In genomic region chr6:118561225-118561624, GRCm38 (mm10) we compare ENCODE assay signal across 8 mouse cellular contexts. TPM values are rescaled to one million over a fixed set of nuclear protein-coding genes. Genes with fewer than 3 reads are reported as not detected.
DNase-seq lines count a peak whose midpoint lies in the region; ATAC-seq and TF ChIP-seq lines count a peak whose summit lies in the region.

No protein-coding gene starts in this region.

- 84% methylated on average over 8 of the region's 8 CpGs for WGBS in embryonic facial prominence, embryonic 11.5 days
- WGBS in intestine, embryonic 14.5 days = 79% methylated on average over 8 of the region's 8 CpGs

- H3ac ChIP-seq in myocyte (ENCODE audit: control insufficient read depth, insufficient read length) = peak overlapping the region; percentile 17

- peaks cover 4% of the 10 kb centered on the region for H3K36me3 ChIP-seq in embryonic facial prominence, embryonic 11.5 days (replicated peaks; ENCODE audit: control insufficient read depth, insufficient read depth, low read depth, low read length)
- peaks cover 29% of the 10 kb centered on the region for H3K36me3 ChIP-seq in intestine, embryonic 14.5 days (ENCODE audit: control insufficient read depth, insufficient read depth, low read length)
- peaks cover 7% of the 10 kb centered on the region for H3K36me3 ChIP-seq in myocyte (ENCODE audit: control insufficient read depth, insufficient read depth)

- peak overlapping the region; percentile 91 for H3K9ac ChIP-seq in embryonic facial prominence, embryonic 11.5 days (replicated peaks; ENCODE audit: low read length)
- H3K9ac ChIP-seq in intestine, embryonic 14.5 days (ENCODE audit: low read length) = peak overlapping the region; percentile 80

- H3K27me3 ChIP-seq in embryonic facial prominence, embryonic 11.5 days (ENCODE audit: control insufficient read depth, insufficient read depth, low read length) = no peaks in the 10 kb centered on the region
- H3K27me3 ChIP-seq in intestine, embryonic 14.5 days (replicated peaks; ENCODE audit: control insufficient read depth, insufficient read depth, low read length) = no peaks in the 10 kb centered on the region
- H3K27me3 ChIP-seq in myocyte (ENCODE audit: control insufficient read depth, insufficient read depth, insufficient read length) = no peaks in the 10 kb centered on the region

- peaks cover 7% of the 10 kb centered on the region for H3K79me2 ChIP-seq in myocyte (ENCODE audit: control insufficient read depth, insufficient read depth)

- H3K4me3 ChIP-seq in layer of hippocampus, adult 2 months = peak overlapping the region; percentile 78
- H3K4me3 ChIP-seq in embryonic facial prominence, embryonic 11.5 days (ENCODE audit: low read depth, low read length) = peak overlapping the region; percentile 68
- H3K4me3 ChIP-seq in intestine, embryonic 14.5 days (ENCODE audit: low read depth, low read length) = peak overlapping the region; percentile 73
- H3K4me3 ChIP-seq in myocyte = peak overlapping the region; percentile 77

- peak overlapping the region; percentile 55 for H3K4me2 ChIP-seq in embryonic facial prominence, embryonic 11.5 days (ENCODE audit: low read depth, low read length)
- H3K4me2 ChIP-seq in intestine, embryonic 14.5 days (ENCODE audit: low read length) = peak overlapping the region; percentile 96
- peak overlapping the region; percentile 81 for H3K4me2 ChIP-seq in myocyte (ENCODE audit: low read depth)

- no peak overlapping the region for H3K27ac ChIP-seq in layer of hippocampus, adult 2 months
- H3K27ac ChIP-seq in embryonic facial prominence, embryonic 11.5 days (replicated peaks; ENCODE audit: low read depth, low read length) = no peak overlapping the region
- no peak overlapping the region; the same call in 1 of the 2 replicates for H3K27ac ChIP-seq in intestine, embryonic 14.5 days (ENCODE audit: low read depth)

- no peak for TF ChIP-seq POLR2A in myocyte (IDR thresholded peaks at IDR 0.05; ENCODE audit: insufficient read length, low read depth)

- TF ChIP-seq CTCF in layer of hippocampus, adult 2 months (conservative IDR thresholded peaks at IDR 0.05) = no peak

- no peak for DNase-seq in layer of hippocampus, adult 2 months (ENCODE audit: low spot score in 2 of 2)
- DNase-seq in layer of hippocampus, postnatal 36 days = no peak
- DNase-seq in embryonic facial prominence, embryonic 11.5 days (ENCODE audit: low spot score) = no peak
- DNase-seq in intestine, embryonic 14.5 days (ENCODE audit: low spot score) = no peak
- no peak for DNase-seq in layer of hippocampus, adult 11-12 months (ENCODE audit: low spot score)
- DNase-seq in spleen, adult 18-20 months = no peak
- no peak for DNase-seq in cerebellum, postnatal 25 days

- no peaks in the 10 kb centered on the region for H3K4me1 ChIP-seq in embryonic facial prominence, embryonic 11.5 days (ENCODE audit: control insufficient read depth, insufficient read depth, low read length)
- H3K4me1 ChIP-seq in intestine, embryonic 14.5 days (replicated peaks; ENCODE audit: control insufficient read depth, insufficient read depth, low read length) = peaks cover 18% of the 10 kb centered on the region

- H3K9me3 ChIP-seq in embryonic facial prominence, embryonic 11.5 days (replicated peaks; ENCODE audit: control insufficient read depth, low read length) = no peaks in the 10 kb centered on the region
- no peaks in the 10 kb centered on the region for H3K9me3 ChIP-seq in intestine, embryonic 14.5 days (ENCODE audit: control insufficient read depth, low read length)

- no peak for ATAC-seq in embryonic facial prominence, embryonic 11.5 days (replicated peaks; ENCODE audit: insufficient number of reproducible peaks, low FRiP score, low TSS enrichment, low read depth)
- ATAC-seq in intestine, embryonic 14.5 days (replicated peaks; ENCODE audit: low FRiP score, low TSS enrichment, low read depth) = no peak

TF ChIP-seq in myocyte, 11 proteins besides CTCF, POLR2A, EP300 and RAD21:
- TF ChIP-seq POLR2AphosphoS2 (IDR thresholded peaks at IDR 0.05; ENCODE audit: insufficient read length, low read depth) (no peak), MYOD1 (IDR thresholded peaks at IDR 0.05; ENCODE audit: control insufficient read depth in 1 of 3, insufficient read length in 2 of 3, low read depth in 2 of 3) (no peak), TCF3 (IDR thresholded peaks at IDR 0.05; ENCODE audit: insufficient read length, low read depth) (no peak), MYOG (IDR thresholded peaks at IDR 0.05; ENCODE audit: control insufficient read depth in 1 of 3, insufficient read depth in 1 of 3, insufficient read length in 2 of 3, low read depth in 2 of 3) (no peak), CEBPB (IDR thresholded peaks at IDR 0.05; ENCODE audit: insufficient read depth, poor library complexity, severe bottlenecking) (no peak), REST (IDR thresholded peaks at IDR 0.05; ENCODE audit: insufficient read depth, insufficient read length) (no peak), SRF (IDR thresholded peaks at IDR 0.05; ENCODE audit: control insufficient read depth, insufficient read length, low read depth) (no peak), TCF12 (IDR thresholded peaks at IDR 0.05; ENCODE audit: insufficient read depth, poor library complexity, severe bottlenecking) (no peak), E2F4 (IDR thresholded peaks at IDR 0.05; ENCODE audit: insufficient read depth) (no peak), MAX (IDR thresholded peaks at IDR 0.05; ENCODE audit: low read depth) (no peak), USF1 (IDR thresholded peaks at IDR 0.05; ENCODE audit: low read depth) (no peak)

RNA-seq across cellular contexts. Expression of gene Ankrd26, which starts 0.8 kb away (rescaled TPM):
- 1 to 10 TPM; 8.2 to 9.5 TPM for total RNA-seq in layer of hippocampus, adult 2 months (2021)
- total RNA-seq in layer of hippocampus, postnatal 36 days (2021) = 10 to 100 TPM in 1 of 2 experiments, 1 to 10 TPM in 1; 9.6 to 11.1 TPM
- 18.1 and 21.7 TPM in 2 replicates for polyA plus RNA-seq in embryonic facial prominence, embryonic 11.5 days (2014; fragmentation: Nextera tagmentation; extraction: Ambion mirVana)
- polyA plus RNA-seq in intestine, embryonic 14.5 days (2014; fragmentation: Nextera tagmentation; extraction: Ambion mirVana) = 11.4 and 15.6 TPM in 2 replicates
- 0.73 TPM for polyA plus RNA-seq in myocyte (2012; fragmentation: generic; extraction: Trizol)
